Mouse (Mus musculus): ENCODE data around the gene Crip2.
A peak's percentile ranks its signal among the peaks of the same experiment; 100 is the strongest.

The Crip2 gene

DNA sequence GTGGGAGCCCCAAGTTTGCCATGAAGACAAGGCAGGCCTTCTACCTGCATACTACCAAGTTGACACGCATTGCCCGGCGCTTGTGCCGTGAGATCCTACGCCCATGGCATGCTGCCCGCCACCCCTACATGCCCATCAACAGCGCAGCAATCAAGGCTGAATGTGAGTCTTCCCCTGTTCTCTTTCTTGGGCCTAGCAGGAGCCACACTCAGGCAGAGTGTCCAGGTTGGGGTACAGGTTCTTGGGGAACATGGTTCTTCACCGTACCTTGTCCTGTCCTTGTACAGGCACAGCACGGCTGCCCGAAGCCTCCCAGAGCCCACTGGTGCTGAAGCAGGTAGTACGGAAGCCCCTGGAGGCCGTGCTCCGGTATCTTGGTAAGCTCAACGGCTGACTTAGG is 8.4 kb upstream of the Crip2 start:
- DNase-seq (ENCODE audit: low spot score in 2 of 2), result no peak

DNA sequence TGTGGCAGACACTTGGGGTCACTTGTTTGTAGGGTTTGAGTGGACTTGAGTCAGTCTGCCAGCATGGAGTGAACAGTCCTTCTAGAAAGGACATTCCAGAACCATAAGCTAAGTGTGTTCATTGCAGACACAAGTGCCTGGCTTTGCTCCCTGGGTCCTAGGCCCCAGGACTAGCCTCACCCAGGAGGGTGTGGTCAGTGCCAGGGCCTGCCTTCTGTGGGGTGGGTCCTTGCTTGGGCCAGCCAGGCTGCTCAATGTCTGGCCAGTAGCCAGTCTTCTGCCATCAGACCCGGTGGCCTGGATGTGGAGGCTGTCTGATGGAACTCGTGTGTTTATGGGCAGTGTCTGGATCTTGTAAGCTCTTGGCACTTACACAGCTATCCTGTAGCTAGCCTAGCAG is 7.5 kb upstream of the Crip2 start:
- DNase-seq (ENCODE audit: low spot score in 2 of 2), result no peak

DNA sequence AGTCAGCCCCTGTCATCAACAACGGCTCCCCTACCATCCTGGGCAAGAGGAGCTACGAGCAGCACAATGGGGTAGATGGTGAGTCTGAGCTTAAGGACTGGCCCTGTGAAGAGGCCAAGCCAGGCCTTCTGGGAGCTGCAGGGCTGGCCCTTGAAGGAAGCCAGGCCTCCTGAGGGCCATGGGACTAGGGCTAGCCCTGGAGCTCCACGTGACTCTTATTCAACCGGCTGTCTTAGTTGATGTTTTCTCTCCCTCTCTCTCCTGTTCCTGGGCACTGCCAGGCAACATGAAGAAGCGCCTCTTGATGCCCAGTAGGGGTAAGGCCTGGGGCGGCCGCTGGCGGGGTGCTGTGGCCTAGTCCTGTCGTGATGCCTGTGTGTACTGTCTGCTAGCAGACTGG is 6.8 kb upstream of the Crip2 start:
- no peak for DNase-seq (ENCODE audit: low spot score in 2 of 2)

DNA sequence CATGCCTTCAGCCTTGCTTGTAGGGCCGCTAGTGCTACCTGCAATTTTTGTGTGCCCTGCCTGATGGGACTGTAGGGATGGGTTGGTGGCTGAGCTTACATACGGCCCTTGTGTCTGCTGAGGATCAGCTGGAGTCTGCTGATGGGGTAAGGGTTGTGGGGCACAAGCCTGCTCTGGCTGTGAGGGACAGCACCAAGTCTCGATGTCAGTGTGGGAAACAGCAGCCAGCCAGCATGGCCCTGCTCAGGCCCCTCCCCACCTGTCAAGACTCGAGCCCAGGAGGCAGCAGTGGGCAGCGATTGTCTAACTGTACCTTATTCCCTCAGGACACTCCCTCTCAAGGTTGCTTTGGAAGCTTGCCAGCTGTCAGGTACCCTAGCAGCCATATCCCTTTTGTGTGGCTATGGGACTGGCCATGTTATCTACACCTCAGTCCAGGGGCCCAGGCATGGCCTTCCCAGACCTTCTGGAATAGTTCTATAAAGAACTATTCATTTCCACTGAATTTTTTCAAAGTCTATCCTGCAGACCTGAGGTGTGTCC is 6.1 kb upstream of the Crip2 start:
- DNase-seq (ENCODE audit: low spot score in 2 of 2), result no peak

DNA sequence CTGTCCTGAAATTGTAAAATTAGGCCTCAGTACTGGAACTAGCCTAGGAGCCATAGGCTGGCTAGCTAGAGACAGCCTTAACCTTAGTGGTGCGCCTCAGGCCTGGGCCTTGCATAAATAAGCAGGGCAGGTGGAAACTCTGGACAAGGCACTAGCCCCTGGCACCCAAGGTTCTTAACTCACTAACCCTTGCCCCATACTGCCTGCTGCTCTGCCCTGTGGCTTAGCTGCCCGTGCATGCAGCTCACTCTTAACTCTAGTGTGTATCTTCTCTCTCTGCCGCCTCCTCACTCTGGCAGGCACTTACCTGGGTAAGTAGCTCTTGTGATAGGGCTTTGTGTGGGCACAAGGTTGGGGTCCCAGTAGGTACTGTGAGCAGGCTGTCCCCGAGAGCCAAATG is 5.5 kb upstream of the Crip2 start:
- DNase-seq (ENCODE audit: low spot score in 2 of 2), result no peak

DNA sequence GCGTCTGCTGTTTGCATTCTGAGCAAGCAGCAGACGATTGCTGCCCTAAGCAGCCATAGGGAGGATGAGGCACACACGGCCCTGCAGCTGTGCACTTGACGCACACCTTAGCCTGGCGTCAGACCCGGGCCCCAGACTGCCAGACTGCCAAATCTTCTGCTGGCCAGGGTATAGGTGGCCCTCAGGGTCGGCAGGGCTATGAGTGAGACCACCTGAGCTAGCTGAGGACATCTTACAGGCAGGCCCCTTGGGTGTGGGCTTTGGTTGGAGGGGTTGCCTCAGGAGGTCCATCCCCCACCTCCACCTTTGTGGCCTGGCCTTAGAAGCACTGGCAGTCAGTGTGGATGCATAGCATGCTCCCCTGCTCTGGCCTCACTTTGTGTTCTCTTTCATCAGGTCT is 4.6 kb upstream of the Crip2 start:
- DNase-seq (ENCODE audit: low spot score in 2 of 2), result no peak

DNA sequence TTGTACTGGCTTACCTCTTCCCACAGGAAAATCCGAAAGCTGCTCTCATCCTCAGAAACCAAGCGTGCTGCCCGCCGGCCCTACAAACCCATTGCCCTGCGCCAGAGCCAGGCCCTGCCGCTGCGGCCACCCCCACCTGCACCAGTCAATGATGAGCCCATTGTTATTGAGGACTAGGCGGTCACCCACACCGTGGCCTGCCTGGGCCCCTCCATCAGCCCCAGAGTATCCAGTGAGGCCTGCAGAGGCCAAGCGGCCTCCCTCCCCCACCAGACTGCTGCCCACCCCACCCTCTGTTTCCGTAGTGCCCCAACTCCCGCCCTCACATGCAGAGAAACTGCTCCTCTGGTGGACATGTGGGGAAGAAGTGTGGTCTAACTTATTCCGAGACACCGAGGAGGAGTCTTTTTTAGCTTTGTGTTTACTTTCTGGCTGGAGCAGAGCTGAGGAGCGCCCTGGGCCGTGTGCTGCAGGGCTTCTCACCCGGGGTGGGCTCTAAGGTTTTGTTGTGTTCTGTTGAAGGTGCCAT is 3.5 kb upstream of the Crip2 start:
- no peak for DNase-seq (ENCODE audit: low spot score in 2 of 2)

DNA sequence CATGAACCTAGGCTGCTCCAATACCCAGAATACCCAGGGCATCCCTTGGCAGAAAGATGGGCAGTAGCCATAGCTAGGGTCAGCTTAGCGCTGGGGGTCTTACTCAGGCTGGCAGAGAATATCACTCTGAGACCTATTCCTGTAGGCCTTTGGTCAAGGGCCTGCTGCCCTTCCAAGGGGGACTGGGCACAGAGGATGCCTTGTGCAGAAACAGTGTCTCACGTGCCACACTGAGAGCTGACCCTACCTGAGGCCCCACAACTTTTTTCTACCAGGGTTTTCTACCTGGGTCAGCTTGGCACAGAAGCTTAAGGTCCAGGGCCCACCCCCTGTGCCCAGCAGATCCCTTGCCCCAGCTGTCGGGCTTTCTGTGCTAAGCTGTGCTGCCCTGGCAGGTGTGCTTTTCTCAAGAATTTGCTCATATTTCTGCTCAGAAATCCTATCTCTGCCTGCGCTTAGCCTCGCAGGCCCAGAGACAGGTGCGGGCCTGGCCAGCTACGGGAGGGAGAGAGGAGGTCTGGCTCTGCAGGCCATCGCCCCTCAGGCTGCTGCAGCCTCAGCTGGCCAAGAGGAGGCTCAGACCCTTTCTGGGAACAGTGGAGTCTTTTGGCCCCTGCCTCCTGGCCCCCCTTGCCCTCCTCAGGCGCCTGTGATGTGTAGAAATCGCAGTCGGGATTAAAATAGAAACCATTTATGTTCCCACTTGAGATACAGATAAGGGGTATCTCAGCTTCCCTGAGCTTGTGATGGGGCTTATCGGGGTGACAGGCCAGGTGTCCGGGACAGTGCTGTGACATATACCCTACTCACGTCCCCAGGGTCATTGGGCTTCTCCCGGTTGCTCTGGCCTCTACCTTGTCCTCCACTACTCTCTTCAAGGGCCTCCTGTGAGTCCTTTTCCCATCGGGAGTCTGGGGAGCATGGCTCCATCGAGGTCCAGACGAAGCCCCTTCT is 2.5 kb upstream of the Crip2 start:
- no peak for DNase-seq (ENCODE audit: low spot score in 2 of 2)

DNA sequence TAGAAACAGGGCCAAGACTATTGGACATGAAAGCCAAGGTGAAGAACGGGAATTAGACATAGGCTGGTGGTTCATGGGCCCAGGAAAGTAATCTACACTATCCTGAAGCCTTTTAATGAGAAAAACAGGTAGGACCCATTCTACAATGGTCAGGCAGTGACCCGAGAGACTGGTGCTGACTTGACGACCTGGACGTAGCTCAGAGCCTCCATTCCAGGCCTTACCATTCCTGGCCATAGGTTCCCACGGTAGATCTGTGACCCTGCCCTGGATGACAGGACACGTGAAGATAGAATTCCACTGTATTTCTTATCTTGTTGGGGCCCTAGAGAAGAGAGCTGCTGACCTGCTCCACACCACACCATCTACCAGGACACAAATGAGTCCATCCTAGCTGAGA is 1.7 kb upstream of the Crip2 start:
- no peak for DNase-seq (ENCODE audit: low spot score in 2 of 2)

DNA sequence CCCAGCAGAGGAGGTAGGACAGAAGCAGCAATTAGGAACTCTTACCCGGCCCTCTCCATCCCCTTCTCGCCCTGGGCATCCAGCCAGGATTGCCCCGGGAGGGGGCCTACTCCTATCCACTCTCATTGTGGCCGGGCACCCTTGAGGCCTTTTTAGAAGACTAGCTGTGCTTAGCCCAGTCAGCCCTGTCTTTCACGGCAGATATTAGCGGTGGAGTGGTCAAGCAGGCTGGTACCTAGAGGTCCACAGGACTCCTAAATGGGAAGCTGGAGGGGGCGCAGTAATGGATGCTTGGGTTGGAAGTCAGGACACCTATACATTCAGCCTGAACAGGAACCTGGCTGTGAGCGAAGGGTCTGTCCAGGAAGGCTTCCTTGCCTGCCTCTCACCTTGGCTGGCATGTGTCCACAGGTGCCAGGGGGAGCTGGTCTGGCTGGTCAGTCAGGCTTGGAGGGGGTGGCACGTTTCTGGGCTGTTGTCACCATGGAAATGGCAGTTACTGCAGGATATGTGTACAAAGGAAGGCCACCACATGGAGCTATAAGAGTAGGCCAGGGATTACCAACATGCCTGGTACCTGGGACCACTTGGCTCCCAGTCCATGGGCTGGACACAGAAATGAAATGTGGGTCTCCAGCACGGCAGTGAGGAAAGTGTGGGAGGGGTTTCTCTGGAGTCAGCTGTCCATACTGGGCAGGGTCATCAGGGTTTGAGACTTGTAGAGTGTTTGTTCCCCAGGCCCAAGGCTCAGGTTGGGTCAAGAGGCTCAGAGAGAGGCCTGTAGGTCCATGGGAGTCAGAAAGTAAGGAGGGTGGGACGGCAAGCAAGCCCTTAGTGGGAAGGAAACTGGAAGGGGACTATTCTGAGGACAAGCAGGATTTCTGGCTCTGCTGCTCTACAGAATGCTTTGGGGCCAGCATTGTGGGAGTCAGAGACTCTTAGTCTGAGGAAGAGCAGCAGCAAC is 853 bp upstream of the Crip2 start:
- no peak for DNase-seq (ENCODE audit: low spot score in 2 of 2)

DNA sequence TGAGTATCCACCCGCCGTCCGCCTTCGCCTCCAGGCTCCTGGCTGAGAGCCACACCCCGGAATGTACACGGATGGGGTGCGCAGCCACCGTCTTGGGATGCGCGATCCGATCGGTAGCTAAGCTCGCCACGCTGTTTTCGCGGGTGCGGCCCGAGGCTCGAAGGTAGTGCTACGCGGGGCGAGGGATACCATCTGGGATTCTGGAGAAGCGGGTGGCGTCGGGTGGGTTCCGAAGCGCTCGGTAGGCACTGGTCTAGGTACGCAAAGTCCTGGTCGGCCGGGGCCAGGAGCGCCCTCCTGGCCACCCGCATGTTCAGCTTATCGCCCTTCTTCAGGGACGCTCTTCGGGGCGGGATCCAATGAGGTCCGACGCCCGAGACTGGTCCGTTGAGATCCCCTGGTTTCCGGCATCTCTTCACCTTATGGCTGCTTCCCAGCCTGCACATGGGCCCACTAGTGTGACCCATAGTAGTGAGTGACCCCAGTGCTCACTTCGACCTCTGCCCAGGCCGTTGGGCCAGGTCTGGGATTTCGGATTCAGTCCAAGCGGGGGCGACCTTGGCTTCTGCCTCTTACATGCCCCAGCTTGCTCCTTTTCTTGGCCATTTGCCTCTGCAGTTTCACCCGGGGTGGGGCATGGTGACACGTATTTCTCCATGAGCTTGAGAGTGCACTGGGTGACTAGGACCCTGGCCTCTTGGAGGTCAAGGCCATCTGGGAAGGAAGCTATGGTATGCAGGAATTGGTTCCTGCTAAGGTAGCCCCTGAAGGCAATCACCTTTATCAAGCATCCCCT is 778 bp downstream of the Crip2 start:
- DNase-seq (ENCODE audit: low spot score in 2 of 2), result no peak

DNA sequence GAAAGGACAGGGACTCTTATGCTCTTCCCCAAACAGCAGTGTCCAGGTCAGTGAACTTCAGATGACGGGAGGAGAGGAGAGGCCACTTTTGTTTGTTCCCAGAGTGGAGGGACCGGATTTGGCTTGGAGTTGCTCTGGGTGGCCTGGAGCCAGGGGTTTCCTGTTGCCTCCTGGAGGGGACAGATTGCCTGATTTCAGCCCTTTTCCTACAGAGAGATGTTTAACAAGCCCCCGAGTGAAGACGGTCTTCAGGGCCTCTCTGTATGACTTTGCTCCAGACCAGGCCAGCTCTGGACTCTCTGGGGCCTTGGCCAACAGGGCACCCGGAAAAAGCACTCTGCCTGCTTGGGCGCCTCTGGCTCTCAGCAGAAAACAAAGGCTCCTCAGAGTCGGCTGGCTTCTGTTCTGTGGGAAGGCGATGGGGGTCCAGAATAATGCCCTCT is 1.5 kb downstream of the Crip2 start:
- no peak for DNase-seq (ENCODE audit: low spot score in 2 of 2)

DNA sequence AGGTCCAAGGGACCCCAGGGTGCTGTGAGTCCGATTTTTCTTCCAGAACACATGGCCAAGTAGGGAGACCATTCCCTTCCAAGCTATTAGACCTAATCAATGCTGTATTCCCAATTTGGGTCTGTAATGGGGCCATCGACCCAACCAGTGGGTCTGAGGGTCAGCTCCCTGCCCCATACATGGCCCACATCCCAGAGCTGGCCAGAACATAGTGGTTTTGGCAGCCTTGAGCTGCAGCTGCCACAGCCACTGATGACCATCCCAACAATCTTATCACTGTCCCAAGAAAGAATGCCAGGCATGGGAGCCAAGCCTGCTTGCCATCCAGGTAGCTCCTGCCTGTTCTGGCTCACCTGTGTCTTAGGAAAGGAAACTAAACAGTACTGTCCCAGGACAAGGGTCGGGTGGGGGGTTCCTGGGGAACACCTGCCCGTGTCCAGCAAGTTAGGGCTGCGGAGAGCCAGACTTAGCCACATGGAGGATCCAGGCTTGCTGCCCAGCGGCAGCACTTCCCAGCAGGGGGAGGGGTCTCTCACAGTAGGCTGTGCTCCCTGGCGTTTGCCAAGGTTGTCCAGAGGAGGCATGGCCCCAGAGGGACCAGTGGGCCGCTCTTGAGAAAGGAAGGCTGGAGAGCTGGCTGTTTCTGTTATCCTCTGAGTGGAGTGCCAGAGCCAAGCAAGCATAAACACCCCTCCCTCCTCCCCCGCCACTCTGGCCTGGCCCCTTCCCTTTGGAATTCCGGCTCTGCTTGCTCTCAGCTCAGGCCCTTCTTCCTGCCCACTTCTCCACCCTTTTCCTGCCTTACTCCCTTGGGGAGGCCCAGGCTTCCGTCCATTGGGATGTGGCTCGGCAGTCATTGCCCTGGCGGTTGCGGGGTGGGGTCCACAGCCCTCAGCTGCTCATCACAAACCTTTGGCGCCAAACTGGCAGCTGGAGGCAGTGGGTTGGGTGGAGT is 2.3 kb downstream of the Crip2 start:
- DNase-seq (ENCODE audit: low spot score in 2 of 2), result no peak

DNA sequence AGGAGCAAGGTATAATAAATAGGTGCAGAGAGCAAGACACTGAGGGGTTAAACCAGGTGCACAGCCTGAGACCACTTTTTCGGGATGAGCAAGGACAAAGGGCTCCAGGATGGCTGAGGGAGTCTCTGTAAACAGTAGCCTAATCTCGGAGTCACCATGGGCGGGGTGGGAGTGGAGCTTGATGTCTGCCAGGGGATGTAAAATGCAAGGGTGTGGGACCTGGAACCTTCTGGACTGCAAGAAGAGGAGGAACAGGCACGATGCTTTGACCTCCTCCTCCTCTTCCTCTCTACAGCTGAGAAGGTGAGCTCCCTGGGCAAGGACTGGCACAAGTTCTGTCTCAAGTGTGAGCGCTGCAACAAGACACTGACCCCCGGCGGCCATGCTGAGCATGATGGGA is 3.1 kb downstream of the Crip2 start:
- DNase-seq (ENCODE audit: low spot score in 2 of 2), result no peak

DNA sequence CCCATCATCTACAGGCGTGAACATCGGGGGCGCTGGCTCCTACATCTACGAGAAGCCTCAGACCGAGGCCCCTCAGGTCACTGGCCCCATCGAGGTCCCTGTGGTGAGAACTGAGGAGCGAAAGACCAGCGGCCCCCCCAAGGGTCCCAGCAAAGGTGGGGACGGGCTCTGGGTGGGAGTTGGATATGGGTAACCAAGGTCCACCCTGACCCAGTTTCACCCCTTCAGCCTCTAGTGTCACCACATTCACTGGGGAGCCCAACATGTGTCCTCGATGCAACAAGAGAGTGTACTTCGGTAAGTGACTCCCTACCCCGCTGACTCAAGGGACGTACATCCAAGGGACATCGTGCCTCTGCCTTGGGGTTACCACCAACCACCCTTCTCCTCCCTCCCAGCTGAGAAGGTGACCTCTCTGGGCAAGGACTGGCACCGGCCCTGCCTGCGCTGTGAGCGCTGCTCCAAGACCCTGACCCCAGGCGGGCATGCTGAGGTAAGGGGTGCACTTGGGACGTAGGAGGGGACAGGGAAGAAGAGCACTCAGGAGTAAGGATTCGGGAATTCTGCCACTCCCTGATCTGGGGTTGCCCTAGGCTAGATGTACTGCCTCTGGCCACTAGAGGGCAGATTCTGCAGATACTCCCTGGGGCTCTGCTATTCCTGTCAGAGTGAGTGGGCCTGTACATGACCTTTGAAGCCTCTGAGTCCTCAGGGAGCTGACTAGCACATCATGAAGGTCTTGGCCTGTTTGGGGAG is 4.1 kb downstream of the Crip2 start:
- peak in 1 of 2 experiments; percentile 33 for DNase-seq (ENCODE audit: low spot score in 2 of 2)

DNA sequence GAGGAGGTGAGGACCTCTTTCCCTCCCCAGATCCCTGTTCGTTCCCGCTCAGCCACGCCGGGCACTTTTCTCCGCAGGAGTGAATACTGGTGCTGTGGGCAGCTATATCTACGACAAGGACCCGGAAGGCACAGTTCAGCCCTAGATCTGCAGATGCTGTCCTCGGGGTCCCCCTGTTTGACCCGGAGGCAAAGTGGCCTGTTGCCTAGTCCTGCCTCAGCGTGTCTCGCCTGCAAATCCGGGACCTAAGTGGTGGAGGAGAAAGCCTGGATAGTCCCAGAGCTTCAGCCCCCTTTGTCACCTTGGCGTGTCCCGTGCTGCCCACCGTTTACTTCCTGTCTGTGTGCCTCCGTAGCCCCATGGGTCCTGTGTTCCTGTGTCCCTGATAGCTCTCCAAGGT is 4.8 kb downstream of the Crip2 start:
- DNase-seq (ENCODE audit: low spot score in 2 of 2), result no peak

DNA sequence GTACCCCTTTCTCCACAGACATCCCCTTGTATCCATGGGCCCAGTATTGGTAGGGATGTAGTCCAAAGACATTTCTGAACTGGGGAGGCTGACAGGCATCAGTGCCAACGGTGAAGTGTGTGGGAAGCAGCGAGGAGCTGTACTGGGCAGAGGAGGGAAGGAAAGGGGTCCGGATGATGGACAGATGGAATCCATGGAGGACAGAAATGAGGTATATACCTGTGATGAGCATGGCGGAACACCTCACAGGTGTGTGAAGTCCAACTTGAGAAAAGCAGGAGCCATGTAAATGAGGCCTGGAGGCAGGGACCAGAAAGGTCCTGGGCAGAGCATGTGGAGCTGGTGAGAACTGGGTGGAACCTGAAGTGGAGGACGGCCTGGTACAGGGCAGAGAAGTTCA is 5.6 kb downstream of the Crip2 start:
- no peak for DNase-seq (ENCODE audit: low spot score in 2 of 2)

DNA sequence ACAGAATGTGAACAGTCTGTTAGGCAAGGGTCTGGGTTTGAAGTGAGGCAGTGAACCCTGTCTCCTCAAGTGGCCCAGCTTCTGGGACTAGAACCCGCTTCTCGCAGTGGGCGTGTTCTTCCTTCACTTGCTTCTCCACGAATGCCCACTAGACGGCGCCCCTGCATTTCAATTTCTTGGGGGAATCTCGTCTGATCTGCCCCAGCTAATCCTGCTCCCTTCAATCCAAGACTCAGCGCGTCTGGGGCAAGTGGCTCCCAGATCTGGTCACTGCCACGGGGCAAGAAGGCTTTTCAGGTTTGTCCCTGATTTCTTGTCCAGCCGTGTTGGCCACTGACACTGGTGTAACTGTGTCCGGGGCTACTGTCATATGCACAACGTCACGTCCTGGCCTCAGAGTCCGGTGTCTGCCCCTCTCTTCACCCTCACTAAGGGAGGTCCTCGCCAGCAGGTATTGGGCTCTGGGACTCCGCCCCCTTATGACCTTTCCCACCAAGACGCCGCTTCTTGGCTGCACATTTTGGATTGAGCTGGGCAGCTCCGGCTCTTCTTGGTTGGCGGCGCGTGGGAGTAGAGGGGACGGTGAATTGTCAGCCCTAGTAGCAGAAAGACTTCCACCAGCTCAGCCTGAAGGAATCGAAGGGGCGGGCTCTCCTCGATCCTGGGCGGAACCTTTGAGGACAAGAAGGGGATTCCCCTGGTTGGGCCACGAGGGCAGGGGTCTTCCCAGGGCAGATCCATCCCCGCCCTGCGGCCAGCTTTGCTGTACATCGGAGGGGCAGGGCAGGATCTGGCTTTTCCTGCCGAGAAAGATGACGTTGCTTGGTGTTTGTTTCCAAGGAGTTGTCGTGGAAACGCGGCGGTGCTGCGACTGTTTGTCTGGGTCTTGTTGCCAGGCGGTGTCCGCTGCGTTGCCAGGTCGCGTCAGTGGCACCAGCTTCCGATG is 6.3 kb downstream of the Crip2 start, which contains the start of gene Crip1:
Gene Crip1 (plus strand): TSS at position 205 of the 946 bp plus-strand sequence.
- DNase-seq (ENCODE audit: low spot score in 2 of 2), result peak; percentile 84 to 91
